Mouse (Mus musculus): Measurements from ENCODE around the gene Clic5. TPM values are rescaled to one million over a fixed set of nuclear protein-coding genes. Genes with fewer than 3 reads are reported as not detected.

Clic5 gene
- total and polyA plus RNA-seq, 3 experiments, result 33.2 to 171 (median 128) TPM

- H3K27ac ChIP-seq, result no peak overlapping the region
- DNase-seq, result no peak
- no peak overlapping the region for H3K9ac ChIP-seq (ENCODE audit: low read depth, low read length)
- peaks cover 4% of the 10 kb centered on the region; the same call in 1 of the 2 replicates for H3K4me1 ChIP-seq (ENCODE audit: control insufficient read depth, insufficient read depth, low read length)
- no peaks in the 10 kb centered on the region for H3K27me3 ChIP-seq (ENCODE audit: control insufficient read depth, insufficient read depth, low read length)
- 66% methylated on average over 11 of the region's 11 CpGs for WGBS
- intact Hi-C loops (cut with DNase I), result no loop called here
- H3K79me2 ChIP-seq (replicated peaks; ENCODE audit: control insufficient read depth, insufficient read depth, low read length), result no peaks in the 10 kb centered on the region
- H3K4me3 ChIP-seq, result no peak overlapping the region
- H3K36me3 ChIP-seq (ENCODE audit: control insufficient read depth, insufficient read depth, low read length), result peaks cover 2% of the 10 kb centered on the region; the same call in 1 of the 2 replicates
- TF ChIP-seq CTCF (IDR thresholded peaks at IDR 0.05) (peak; percentile 65), POLR2A (IDR thresholded peaks at IDR 0.05; ENCODE audit: insufficient read depth, low read depth, low read length) (no peak)
Measured at GRCm38 (mm10) chr17:44165730-44166347, 22.5 kb upstream of the Clic5 start.

- no peak for TF ChIP-seq POLR2A (IDR thresholded peaks at IDR 0.05; ENCODE audit: insufficient read depth, low read depth, low read length)
- no peak for TF ChIP-seq CTCF (IDR thresholded peaks at IDR 0.05)
- TF ChIP-seq EP300 (IDR thresholded peaks at IDR 0.05; ENCODE audit: insufficient read depth, low read depth, low read length), result no peak
- Histone ChIP-seq H3K4me1 (ENCODE audit: control insufficient read depth, insufficient read depth, low read length) (peaks cover 4% of the 10 kb centered on the region; the same call in 1 of the 2 replicates), H3K36me3 (ENCODE audit: control insufficient read depth, insufficient read depth, low read length) (peaks cover 2% of the 10 kb centered on the region; the same call in 1 of the 2 replicates), H3K4me3 (no peak overlapping the region), H3K27ac (peak overlapping the region; percentile 38), H3K27me3 (ENCODE audit: control insufficient read depth, insufficient read depth, low read length) (no peaks in the 10 kb centered on the region), H3K9ac (ENCODE audit: low read depth, low read length) (no peak overlapping the region), H3K79me2 (replicated peaks; ENCODE audit: control insufficient read depth, insufficient read depth, low read length) (no peaks in the 10 kb centered on the region)
- intact Hi-C loops (cut with DNase I), result no loop called here
- no peak for DNase-seq
- 62% methylated on average over 4 of the region's 4 CpGs for WGBS
Measured at GRCm38 (mm10) chr17:44169676-44170075, 18.7 kb upstream of the Clic5 start.

- Histone ChIP-seq H3K4me3 (no peak overlapping the region), H3K36me3 (ENCODE audit: control insufficient read depth, insufficient read depth, low read length) (peaks cover 2% of the 10 kb centered on the region; the same call in 1 of the 2 replicates), H3K79me2 (replicated peaks; ENCODE audit: control insufficient read depth, insufficient read depth, low read length) (no peaks in the 10 kb centered on the region), H3K27ac (peak overlapping the region; percentile 34; the same call in 1 of the 2 replicates), H3K9ac (ENCODE audit: low read depth, low read length) (no peak overlapping the region), H3K4me1 (ENCODE audit: control insufficient read depth, insufficient read depth, low read length) (peaks cover 4% of the 10 kb centered on the region; the same call in 1 of the 2 replicates), H3K27me3 (ENCODE audit: control insufficient read depth, insufficient read depth, low read length) (no peaks in the 10 kb centered on the region)
- intact Hi-C loops (cut with DNase I), result no loop called here
- DNase-seq, result peak in 1 of 2 experiments; percentile 44
- WGBS, result 71% methylated on average over 3 of the region's 3 CpGs
- TF ChIP-seq CTCF (IDR thresholded peaks at IDR 0.05) (no peak), POLR2A (IDR thresholded peaks at IDR 0.05; ENCODE audit: insufficient read depth, low read depth, low read length) (no peak), EP300 (IDR thresholded peaks at IDR 0.05; ENCODE audit: insufficient read depth, low read depth, low read length) (no peak)
Measured at GRCm38 (mm10) chr17:44170316-44170715, 18.1 kb upstream of the Clic5 start.

GRCm38 (mm10) chr17:44171930-44172329 lies 16.5 kb upstream of the Clic5 start:
- WGBS, result 54% methylated on average over 3 of the region's 3 CpGs
- Histone ChIP-seq H3K4me1 (ENCODE audit: control insufficient read depth, insufficient read depth, low read length) (peaks cover 4% of the 10 kb centered on the region; the same call in 1 of the 2 replicates), H3K4me3 (no peak overlapping the region), H3K27ac (no peak overlapping the region), H3K79me2 (replicated peaks; ENCODE audit: control insufficient read depth, insufficient read depth, low read length) (no peaks in the 10 kb centered on the region), H3K9ac (ENCODE audit: low read depth, low read length) (no peak overlapping the region), H3K36me3 (ENCODE audit: control insufficient read depth, insufficient read depth, low read length) (peaks cover 2% of the 10 kb centered on the region; the same call in 1 of the 2 replicates), H3K27me3 (ENCODE audit: control insufficient read depth, insufficient read depth, low read length) (no peaks in the 10 kb centered on the region)
- intact Hi-C loops (cut with DNase I), result no loop called here
- no peak for DNase-seq
- TF ChIP-seq POLR2A (IDR thresholded peaks at IDR 0.05; ENCODE audit: insufficient read depth, low read depth, low read length) (no peak), CTCF (IDR thresholded peaks at IDR 0.05) (peak; percentile 42), EP300 (IDR thresholded peaks at IDR 0.05; ENCODE audit: insufficient read depth, low read depth, low read length) (no peak)

- H3K79me2 ChIP-seq (replicated peaks; ENCODE audit: control insufficient read depth, insufficient read depth, low read length), result no peaks in the 10 kb centered on the region
- no peak for DNase-seq
- H3K9ac ChIP-seq (ENCODE audit: low read depth, low read length), result no peak overlapping the region
- intact Hi-C loops (cut with DNase I), result no loop called here
- WGBS, result 80% methylated on average over 2 of the region's 2 CpGs
- no peak overlapping the region for H3K4me3 ChIP-seq
- H3K36me3 ChIP-seq (ENCODE audit: control insufficient read depth, insufficient read depth, low read length), result peaks cover 2% of the 10 kb centered on the region; the same call in 1 of the 2 replicates
- peaks cover 4% of the 10 kb centered on the region; the same call in 1 of the 2 replicates for H3K4me1 ChIP-seq (ENCODE audit: control insufficient read depth, insufficient read depth, low read length)
- H3K27ac ChIP-seq, result no peak overlapping the region
- no peak for TF ChIP-seq POLR2A (IDR thresholded peaks at IDR 0.05; ENCODE audit: insufficient read depth, low read depth, low read length)
- no peak for TF ChIP-seq EP300 (IDR thresholded peaks at IDR 0.05; ENCODE audit: insufficient read depth, low read depth, low read length)
- TF ChIP-seq CTCF (IDR thresholded peaks at IDR 0.05), result no peak
- H3K27me3 ChIP-seq (ENCODE audit: control insufficient read depth, insufficient read depth, low read length), result no peaks in the 10 kb centered on the region
Measured at GRCm38 (mm10) chr17:44173341-44173740, 15.0 kb upstream of the Clic5 start.

- Histone ChIP-seq H3K4me1 (ENCODE audit: control insufficient read depth, insufficient read depth, low read length) (peaks cover 2% of the 10 kb centered on the region), H3K79me2 (replicated peaks; ENCODE audit: control insufficient read depth, insufficient read depth, low read length) (no peaks in the 10 kb centered on the region), H3K9ac (ENCODE audit: low read depth, low read length) (no peak overlapping the region), H3K27me3 (ENCODE audit: control insufficient read depth, insufficient read depth, low read length) (no peaks in the 10 kb centered on the region), H3K4me3 (no peak overlapping the region), H3K36me3 (ENCODE audit: control insufficient read depth, insufficient read depth, low read length) (no peaks in the 10 kb centered on the region), H3K27ac (no peak overlapping the region)
- WGBS, result 61% methylated on average over 3 of the region's 3 CpGs
- TF ChIP-seq EP300 (IDR thresholded peaks at IDR 0.05; ENCODE audit: insufficient read depth, low read depth, low read length) (no peak), CTCF (IDR thresholded peaks at IDR 0.05) (no peak), POLR2A (IDR thresholded peaks at IDR 0.05; ENCODE audit: insufficient read depth, low read depth, low read length) (no peak)
- no peak for DNase-seq
- intact Hi-C loops (cut with DNase I), result no loop called here
Measured at GRCm38 (mm10) chr17:44177291-44177690, 11.1 kb upstream of the Clic5 start.

Data from heart, adult 2 months (tissue).